Mouse (Mus musculus): ENCODE data around the gene Il10rb. TPM values are rescaled to one million over a fixed set of nuclear protein-coding genes. Genes with fewer than 3 reads are reported as not detected.

Gene Il10rb
- polyA plus RNA-seq, 1 experiment, result 13.7 TPM

DNA sequence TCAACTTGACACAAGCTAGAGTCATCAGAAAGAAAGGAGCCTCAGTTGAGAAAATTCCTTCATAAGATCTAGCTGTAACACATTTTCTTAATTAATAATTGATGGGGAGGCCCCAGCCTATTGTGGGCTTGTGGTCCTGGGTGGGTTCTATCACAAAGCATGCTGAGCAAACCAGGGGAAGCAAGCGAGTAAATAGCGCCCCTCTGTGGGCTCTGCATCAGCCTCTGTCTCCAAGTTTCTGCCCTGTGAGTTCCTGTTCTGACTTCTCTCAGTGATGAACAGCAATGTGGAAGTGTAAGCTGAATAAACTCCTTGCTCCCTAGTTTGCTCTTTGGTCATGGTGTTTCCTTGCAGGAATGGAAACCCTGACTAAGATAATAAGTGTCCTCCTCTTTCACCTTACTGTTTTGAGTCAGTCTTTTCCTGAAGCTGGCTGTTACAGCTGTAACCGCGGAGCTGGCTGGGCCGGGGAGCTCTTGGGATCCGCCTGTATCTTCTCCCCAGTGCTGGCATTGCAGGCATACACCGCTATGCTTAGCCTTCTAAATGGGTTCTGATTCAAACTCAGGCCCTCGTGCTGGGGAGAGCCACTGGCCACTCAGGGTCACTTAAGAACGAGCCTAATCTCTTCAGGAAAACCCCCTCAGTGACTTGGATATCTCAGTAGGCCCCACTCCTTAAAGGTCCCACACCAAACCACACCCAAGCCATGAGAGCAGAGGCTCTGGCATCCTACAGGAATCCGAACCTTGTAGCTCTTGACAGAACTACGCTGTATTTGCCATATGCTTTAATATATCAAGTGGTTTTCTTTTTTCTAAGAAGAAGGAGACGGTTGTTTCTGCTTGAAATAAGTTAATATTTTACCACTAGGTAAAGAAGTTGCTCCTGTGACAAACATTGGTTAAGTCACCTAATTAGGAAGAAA lies 44.4 kb downstream of the Il10rb start:
- Histone ChIP-seq H3ac (ENCODE audit: control insufficient read depth, insufficient read length) (no peak overlapping the region), H3K4me2 (ENCODE audit: low read depth) (no peak overlapping the region), H3K36me3 (ENCODE audit: control insufficient read depth, insufficient read depth) (no peaks in the 10 kb centered on the region), H3K79me2 (ENCODE audit: control insufficient read depth, insufficient read depth) (no peaks in the 10 kb centered on the region), H3K4me3 (no peak overlapping the region), H3K27me3 (ENCODE audit: control insufficient read depth, insufficient read depth, insufficient read length) (no peaks in the 10 kb centered on the region)
- TF ChIP-seq MAX (IDR thresholded peaks at IDR 0.05; ENCODE audit: low read depth) (no peak), MYOG (IDR thresholded peaks at IDR 0.05; ENCODE audit: control insufficient read depth in 1 of 3, insufficient read depth in 1 of 3, insufficient read length in 2 of 3, low read depth in 2 of 3) (no peak), MYOD1 (IDR thresholded peaks at IDR 0.05; ENCODE audit: control insufficient read depth in 1 of 3, insufficient read length in 2 of 3, low read depth in 2 of 3) (no peak), REST (IDR thresholded peaks at IDR 0.05; ENCODE audit: insufficient read depth, insufficient read length) (no peak), E2F4 (IDR thresholded peaks at IDR 0.05; ENCODE audit: insufficient read depth) (no peak), POLR2A (IDR thresholded peaks at IDR 0.05; ENCODE audit: insufficient read length, low read depth) (no peak), TCF12 (IDR thresholded peaks at IDR 0.05; ENCODE audit: insufficient read depth, poor library complexity, severe bottlenecking) (no peak), SRF (IDR thresholded peaks at IDR 0.05; ENCODE audit: control insufficient read depth, insufficient read length, low read depth) (no peak)

DNA sequence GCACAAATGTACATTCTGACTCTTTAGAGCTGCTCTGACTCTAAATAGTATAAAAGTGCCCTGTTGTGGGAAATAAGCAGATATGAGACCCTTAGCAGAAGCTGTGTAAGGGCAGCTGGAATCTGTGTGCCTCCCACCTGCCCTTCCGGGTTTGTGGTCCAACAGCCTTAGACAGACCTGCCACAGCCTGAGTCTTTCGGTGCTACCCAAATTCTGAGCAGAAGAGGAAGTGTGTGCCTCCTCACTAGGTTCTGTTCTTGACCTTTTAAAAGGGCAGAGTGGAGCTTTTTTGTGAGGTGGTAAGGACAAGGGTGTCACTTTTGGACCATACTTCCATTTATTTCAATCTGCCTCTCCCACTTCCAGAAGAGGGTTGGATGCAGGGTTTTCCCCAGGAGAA lies 46.0 kb downstream of the Il10rb start:
- Histone ChIP-seq H3K4me3 (no peak overlapping the region), H3K4me2 (ENCODE audit: low read depth) (peak overlapping the region; percentile 24), H3K79me2 (ENCODE audit: control insufficient read depth, insufficient read depth) (no peaks in the 10 kb centered on the region), H3K36me3 (ENCODE audit: control insufficient read depth, insufficient read depth) (no peaks in the 10 kb centered on the region), H3K27me3 (ENCODE audit: control insufficient read depth, insufficient read depth, insufficient read length) (no peaks in the 10 kb centered on the region), H3ac (ENCODE audit: control insufficient read depth, insufficient read length) (no peak overlapping the region)
- no peak for TF ChIP-seq MYOD1 (IDR thresholded peaks at IDR 0.05; ENCODE audit: control insufficient read depth in 1 of 3, insufficient read length in 2 of 3, low read depth in 2 of 3)
- TF ChIP-seq MYOG (IDR thresholded peaks at IDR 0.05; ENCODE audit: control insufficient read depth in 1 of 3, insufficient read depth in 1 of 3, insufficient read length in 2 of 3, low read depth in 2 of 3), result no peak
- TF ChIP-seq TCF12 (IDR thresholded peaks at IDR 0.05; ENCODE audit: insufficient read depth, poor library complexity, severe bottlenecking), result no peak
- TF ChIP-seq MAX (IDR thresholded peaks at IDR 0.05; ENCODE audit: low read depth), result no peak
- no peak for TF ChIP-seq CEBPB (IDR thresholded peaks at IDR 0.05; ENCODE audit: insufficient read depth, poor library complexity, severe bottlenecking)
- no peak for TF ChIP-seq USF1 (IDR thresholded peaks at IDR 0.05; ENCODE audit: low read depth)
- no peak for TF ChIP-seq POLR2AphosphoS2 (IDR thresholded peaks at IDR 0.05; ENCODE audit: insufficient read length, low read depth)
- no peak for TF ChIP-seq POLR2A (IDR thresholded peaks at IDR 0.05; ENCODE audit: insufficient read length, low read depth)
- TF ChIP-seq TCF3 (IDR thresholded peaks at IDR 0.05; ENCODE audit: insufficient read length, low read depth), result no peak
- no peak for TF ChIP-seq SRF (IDR thresholded peaks at IDR 0.05; ENCODE audit: control insufficient read depth, insufficient read length, low read depth)
- no peak for TF ChIP-seq E2F4 (IDR thresholded peaks at IDR 0.05; ENCODE audit: insufficient read depth)
- TF ChIP-seq REST (IDR thresholded peaks at IDR 0.05; ENCODE audit: insufficient read depth, insufficient read length), result no peak

DNA sequence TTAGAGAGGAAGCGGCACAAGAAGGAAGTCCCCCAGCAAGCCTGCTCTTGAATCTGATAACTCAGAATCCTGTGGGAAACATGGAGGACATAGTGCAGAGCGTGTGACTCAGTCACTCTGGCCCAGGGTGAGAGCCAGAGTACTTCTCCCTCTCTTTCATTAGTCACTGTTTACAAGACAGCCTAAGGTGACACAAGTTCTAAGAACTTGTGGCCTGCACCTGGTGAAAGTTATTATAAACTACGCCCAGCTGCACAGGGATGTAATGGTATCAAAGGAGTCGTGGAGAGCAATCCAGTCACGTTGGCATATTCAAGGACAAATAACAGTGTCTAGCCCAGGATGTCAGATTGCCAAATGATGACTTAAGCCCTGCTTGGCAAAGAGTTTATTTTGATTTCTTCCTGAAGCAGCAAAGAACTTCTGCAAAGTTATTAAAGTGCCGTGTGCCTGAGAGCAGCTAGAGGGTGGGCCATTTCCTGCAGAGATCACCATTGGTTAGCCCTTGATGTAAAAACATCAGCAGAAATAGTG lies 46.5 kb downstream of the Il10rb start:
- H3K27me3 ChIP-seq (ENCODE audit: control insufficient read depth, insufficient read depth, insufficient read length), result no peaks in the 10 kb centered on the region
- no peak overlapping the region for H3K4me3 ChIP-seq
- H3K36me3 ChIP-seq (ENCODE audit: control insufficient read depth, insufficient read depth), result no peaks in the 10 kb centered on the region
- no peak overlapping the region for H3ac ChIP-seq (ENCODE audit: control insufficient read depth, insufficient read length)
- H3K4me2 ChIP-seq (ENCODE audit: low read depth), result peak overlapping the region; percentile 24
- no peaks in the 10 kb centered on the region for H3K79me2 ChIP-seq (ENCODE audit: control insufficient read depth, insufficient read depth)
- TF ChIP-seq TCF3 (IDR thresholded peaks at IDR 0.05; ENCODE audit: insufficient read length, low read depth), result no peak
- no peak for TF ChIP-seq SRF (IDR thresholded peaks at IDR 0.05; ENCODE audit: control insufficient read depth, insufficient read length, low read depth)
- TF ChIP-seq E2F4 (IDR thresholded peaks at IDR 0.05; ENCODE audit: insufficient read depth), result no peak
- TF ChIP-seq POLR2A (IDR thresholded peaks at IDR 0.05; ENCODE audit: insufficient read length, low read depth), result no peak
- no peak for TF ChIP-seq USF1 (IDR thresholded peaks at IDR 0.05; ENCODE audit: low read depth)
- no peak for TF ChIP-seq MYOD1 (IDR thresholded peaks at IDR 0.05; ENCODE audit: control insufficient read depth in 1 of 3, insufficient read length in 2 of 3, low read depth in 2 of 3)
- TF ChIP-seq TCF12 (IDR thresholded peaks at IDR 0.05; ENCODE audit: insufficient read depth, poor library complexity, severe bottlenecking), result no peak
- TF ChIP-seq MYOG (IDR thresholded peaks at IDR 0.05; ENCODE audit: control insufficient read depth in 1 of 3, insufficient read depth in 1 of 3, insufficient read length in 2 of 3, low read depth in 2 of 3), result no peak
- TF ChIP-seq MAX (IDR thresholded peaks at IDR 0.05; ENCODE audit: low read depth), result no peak
- no peak for TF ChIP-seq REST (IDR thresholded peaks at IDR 0.05; ENCODE audit: insufficient read depth, insufficient read length)
- TF ChIP-seq POLR2AphosphoS2 (IDR thresholded peaks at IDR 0.05; ENCODE audit: insufficient read length, low read depth), result no peak
- no peak for TF ChIP-seq CEBPB (IDR thresholded peaks at IDR 0.05; ENCODE audit: insufficient read depth, poor library complexity, severe bottlenecking)

DNA sequence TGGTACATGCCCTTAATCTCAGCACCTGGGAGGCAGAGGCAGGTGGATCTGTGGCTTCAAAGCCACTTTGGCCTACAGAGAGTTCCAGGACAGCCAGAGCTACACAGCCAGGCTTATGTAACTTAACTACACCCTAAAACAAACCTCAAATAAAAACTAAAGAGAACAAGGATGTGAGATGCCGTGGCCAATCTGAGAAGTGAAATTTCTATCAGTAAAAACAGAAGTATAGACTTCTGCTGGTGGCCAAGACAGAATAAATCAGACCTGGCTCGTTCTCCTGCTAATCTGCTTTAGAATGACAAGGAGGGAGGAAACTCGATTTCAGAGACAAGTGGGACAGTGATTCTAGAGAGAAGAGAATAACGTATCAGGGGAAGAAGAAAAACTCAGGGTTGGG lies 49.9 kb downstream of the Il10rb start:
- Histone ChIP-seq H3ac (ENCODE audit: control insufficient read depth, insufficient read length) (no peak overlapping the region), H3K4me2 (ENCODE audit: low read depth) (no peak overlapping the region), H3K4me3 (no peak overlapping the region), H3K79me2 (ENCODE audit: control insufficient read depth, insufficient read depth) (no peaks in the 10 kb centered on the region), H3K36me3 (ENCODE audit: control insufficient read depth, insufficient read depth) (no peaks in the 10 kb centered on the region), H3K27me3 (ENCODE audit: control insufficient read depth, insufficient read depth, insufficient read length) (no peaks in the 10 kb centered on the region)
- TF ChIP-seq USF1 (IDR thresholded peaks at IDR 0.05; ENCODE audit: low read depth) (no peak), MYOG (IDR thresholded peaks at IDR 0.05; ENCODE audit: control insufficient read depth in 1 of 3, insufficient read depth in 1 of 3, insufficient read length in 2 of 3, low read depth in 2 of 3) (no peak), REST (IDR thresholded peaks at IDR 0.05; ENCODE audit: insufficient read depth, insufficient read length) (no peak), MYOD1 (IDR thresholded peaks at IDR 0.05; ENCODE audit: control insufficient read depth in 1 of 3, insufficient read length in 2 of 3, low read depth in 2 of 3) (no peak), SRF (IDR thresholded peaks at IDR 0.05; ENCODE audit: control insufficient read depth, insufficient read length, low read depth) (no peak), TCF12 (IDR thresholded peaks at IDR 0.05; ENCODE audit: insufficient read depth, poor library complexity, severe bottlenecking) (no peak), E2F4 (IDR thresholded peaks at IDR 0.05; ENCODE audit: insufficient read depth) (no peak), POLR2AphosphoS2 (IDR thresholded peaks at IDR 0.05; ENCODE audit: insufficient read length, low read depth) (no peak), CEBPB (IDR thresholded peaks at IDR 0.05; ENCODE audit: insufficient read depth, poor library complexity, severe bottlenecking) (no peak), TCF3 (IDR thresholded peaks at IDR 0.05; ENCODE audit: insufficient read length, low read depth) (no peak), MAX (IDR thresholded peaks at IDR 0.05; ENCODE audit: low read depth) (no peak), POLR2A (IDR thresholded peaks at IDR 0.05; ENCODE audit: insufficient read length, low read depth) (no peak)
